Mouse (Mus musculus): Measurements from ENCODE around the gene Ube3b. TPM values are rescaled to one million over a fixed set of nuclear protein-coding genes. Genes with fewer than 3 reads are reported as not detected.

Ube3b gene
- polyA plus RNA-seq, 1 experiment = 76.1 TPM

- Histone ChIP-seq H3K27ac (ENCODE audit: insufficient read depth, low read depth, low read length) (no peak overlapping the region), H3K36me3 (ENCODE audit: control insufficient read depth, insufficient read depth, low read length) (peaks cover 31% of the 10 kb centered on the region), H3K27me3 (ENCODE audit: control insufficient read depth, insufficient read depth, low read length) (no peaks in the 10 kb centered on the region), H3K4me1 (ENCODE audit: control insufficient read depth, insufficient read depth, insufficient read length, low read length) (no peaks in the 10 kb centered on the region), H3K4me3 (ENCODE audit: low read depth, low read length) (no peak overlapping the region)
- TF ChIP-seq POLR2A (IDR thresholded peaks at IDR 0.05; ENCODE audit: low read depth, low read length) = no peak
- TF ChIP-seq CTCF (IDR thresholded peaks at IDR 0.05; ENCODE audit: extremely low read depth, insufficient read length, insufficient replicate concordance, low read depth, low read length) = no peak
- 21% methylated on average over 5 of the region's 5 CpGs for WGBS
Observed at GRCm38 (mm10) chr5:114422591-114422990, 42.2 kb downstream of the Ube3b start.

DNA sequence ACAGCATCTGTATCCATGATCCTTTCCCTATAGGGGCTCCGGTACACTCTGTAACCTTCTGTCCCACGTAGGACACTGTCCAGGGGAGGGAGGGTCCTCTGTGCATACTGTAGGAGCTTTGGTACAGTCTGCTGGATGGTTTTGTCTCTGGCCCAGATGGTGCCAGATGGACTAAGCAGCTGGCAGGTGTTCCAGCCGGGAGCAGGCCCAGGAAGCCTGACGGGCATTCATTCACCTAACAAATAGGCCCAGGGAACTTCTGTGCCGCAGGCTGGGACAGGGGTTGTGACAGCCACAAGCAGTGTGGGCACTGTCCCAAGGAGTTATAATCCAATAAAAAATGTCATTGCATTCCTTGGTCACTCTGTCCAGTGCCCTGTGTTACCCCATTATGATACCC, 43.6 kb downstream of the Ube3b start:
- Histone ChIP-seq H3K27ac (ENCODE audit: insufficient read depth, low read depth, low read length) (no peak overlapping the region), H3K36me3 (ENCODE audit: control insufficient read depth, insufficient read depth, low read length) (peaks cover 19% of the 10 kb centered on the region), H3K27me3 (ENCODE audit: control insufficient read depth, insufficient read depth, low read length) (no peaks in the 10 kb centered on the region), H3K4me1 (ENCODE audit: control insufficient read depth, insufficient read depth, insufficient read length, low read length) (no peaks in the 10 kb centered on the region), H3K4me3 (ENCODE audit: low read depth, low read length) (no peak overlapping the region)
- TF ChIP-seq CTCF (IDR thresholded peaks at IDR 0.05; ENCODE audit: extremely low read depth, insufficient read length, insufficient replicate concordance, low read depth, low read length) = no peak
- no peak for TF ChIP-seq POLR2A (IDR thresholded peaks at IDR 0.05; ENCODE audit: low read depth, low read length)
- 72% methylated on average over 5 of the region's 5 CpGs for WGBS

- no peak overlapping the region for H3K27ac ChIP-seq (ENCODE audit: insufficient read depth, low read depth, low read length)
- TF ChIP-seq CTCF (IDR thresholded peaks at IDR 0.05; ENCODE audit: extremely low read depth, insufficient read length, insufficient replicate concordance, low read depth, low read length) (no peak), POLR2A (IDR thresholded peaks at IDR 0.05; ENCODE audit: low read depth, low read length) (no peak)
- H3K36me3 ChIP-seq (ENCODE audit: control insufficient read depth, insufficient read depth, low read length) = no peaks in the 10 kb centered on the region
- WGBS = 69% methylated on average over 6 of the region's 6 CpGs
- H3K27me3 ChIP-seq (ENCODE audit: control insufficient read depth, insufficient read depth, low read length) = no peaks in the 10 kb centered on the region
- no peaks in the 10 kb centered on the region for H3K4me1 ChIP-seq (ENCODE audit: control insufficient read depth, insufficient read depth, insufficient read length, low read length)
- no peak overlapping the region for H3K4me3 ChIP-seq (ENCODE audit: low read depth, low read length)
Observed at GRCm38 (mm10) chr5:114426732-114427131, 46.3 kb downstream of the Ube3b start.

- Histone ChIP-seq H3K27ac (ENCODE audit: insufficient read depth, low read depth, low read length) (no peak overlapping the region), H3K4me1 (ENCODE audit: control insufficient read depth, insufficient read depth, insufficient read length, low read length) (no peaks in the 10 kb centered on the region), H3K4me3 (ENCODE audit: low read depth, low read length) (no peak overlapping the region), H3K36me3 (ENCODE audit: control insufficient read depth, insufficient read depth, low read length) (no peaks in the 10 kb centered on the region), H3K27me3 (ENCODE audit: control insufficient read depth, insufficient read depth, low read length) (no peaks in the 10 kb centered on the region)
- TF ChIP-seq CTCF (IDR thresholded peaks at IDR 0.05; ENCODE audit: extremely low read depth, insufficient read length, insufficient replicate concordance, low read depth, low read length) = no peak
- no peak for TF ChIP-seq POLR2A (IDR thresholded peaks at IDR 0.05; ENCODE audit: low read depth, low read length)
- WGBS = 59% methylated on average over 18 of the region's 18 CpGs
Observed at GRCm38 (mm10) chr5:114428621-114429020, 48.2 kb downstream of the Ube3b start.

DNA sequence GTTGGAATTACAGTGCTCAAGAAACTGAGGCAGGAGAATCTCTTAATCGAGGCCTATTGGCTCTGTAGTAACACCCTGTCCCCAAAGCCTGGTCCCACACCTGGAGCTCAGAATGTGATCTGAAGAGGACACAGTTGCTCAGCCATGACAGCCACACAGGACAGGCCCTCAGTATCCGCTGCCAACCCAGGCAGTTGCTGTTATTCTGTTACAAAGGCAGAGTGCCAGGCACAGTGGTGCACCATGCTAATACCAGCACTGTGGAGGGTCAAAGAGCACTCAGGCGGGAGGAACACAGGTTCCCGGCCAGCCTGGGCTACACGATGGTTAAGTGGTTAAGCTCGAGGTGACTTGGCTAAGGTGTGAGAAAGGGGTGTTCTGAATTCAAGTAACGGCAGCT, 49.4 kb downstream of the Ube3b start:
- Histone ChIP-seq H3K27ac (ENCODE audit: insufficient read depth, low read depth, low read length) (no peak overlapping the region), H3K4me3 (ENCODE audit: low read depth, low read length) (no peak overlapping the region), H3K4me1 (ENCODE audit: control insufficient read depth, insufficient read depth, insufficient read length, low read length) (no peaks in the 10 kb centered on the region), H3K36me3 (ENCODE audit: control insufficient read depth, insufficient read depth, low read length) (no peaks in the 10 kb centered on the region), H3K27me3 (ENCODE audit: control insufficient read depth, insufficient read depth, low read length) (no peaks in the 10 kb centered on the region)
- no peak for TF ChIP-seq CTCF (IDR thresholded peaks at IDR 0.05; ENCODE audit: extremely low read depth, insufficient read length, insufficient replicate concordance, low read depth, low read length)
- TF ChIP-seq POLR2A (IDR thresholded peaks at IDR 0.05; ENCODE audit: low read depth, low read length) = no peak
- 56% methylated on average over 7 of the region's 7 CpGs for WGBS

GRCm38 (mm10) chr5:114434359-114434758, 54.0 kb downstream of the Ube3b start:
- H3K4me3 ChIP-seq (ENCODE audit: low read depth, low read length) = no peak overlapping the region
- 67% methylated on average over 8 of the region's 8 CpGs for WGBS
- TF ChIP-seq CTCF (IDR thresholded peaks at IDR 0.05; ENCODE audit: extremely low read depth, insufficient read length, insufficient replicate concordance, low read depth, low read length) (no peak), POLR2A (IDR thresholded peaks at IDR 0.05; ENCODE audit: low read depth, low read length) (no peak)
- peaks cover 3% of the 10 kb centered on the region; the same call in 1 of the 2 replicates for H3K36me3 ChIP-seq (ENCODE audit: control insufficient read depth, insufficient read depth, low read length)
- H3K27ac ChIP-seq (ENCODE audit: insufficient read depth, low read depth, low read length) = no peak overlapping the region
- H3K4me1 ChIP-seq (ENCODE audit: control insufficient read depth, insufficient read depth, insufficient read length, low read length) = no peaks in the 10 kb centered on the region
- H3K27me3 ChIP-seq (ENCODE audit: control insufficient read depth, insufficient read depth, low read length) = no peaks in the 10 kb centered on the region

- 90% methylated on average over 14 of the region's 14 CpGs for WGBS
Observed at GRCm38 (mm10) chr5:114435588-114435987, 55.2 kb downstream of the Ube3b start.

More at GRCm38 (mm10) chr5:114435588-114435987, 55.2 kb downstream of the Ube3b start:
- no peak for TF ChIP-seq CTCF (IDR thresholded peaks at IDR 0.05; ENCODE audit: extremely low read depth, insufficient read length, insufficient replicate concordance, low read depth, low read length)
- no peak for TF ChIP-seq POLR2A (IDR thresholded peaks at IDR 0.05; ENCODE audit: low read depth, low read length)
- no peak overlapping the region for H3K27ac ChIP-seq (ENCODE audit: insufficient read depth, low read depth, low read length)
- H3K36me3 ChIP-seq (ENCODE audit: control insufficient read depth, insufficient read depth, low read length) = peaks cover 3% of the 10 kb centered on the region; the same call in 1 of the 2 replicates
- H3K4me3 ChIP-seq (ENCODE audit: low read depth, low read length) = no peak overlapping the region
- no peaks in the 10 kb centered on the region for H3K27me3 ChIP-seq (ENCODE audit: control insufficient read depth, insufficient read depth, low read length)
- no peaks in the 10 kb centered on the region for H3K4me1 ChIP-seq (ENCODE audit: control insufficient read depth, insufficient read depth, insufficient read length, low read length)

Measured in small intestine, adult 2 months (tissue).